Mouse (Mus musculus): ENCODE results near the gene Otop2.

Gene Otop2

DNA sequence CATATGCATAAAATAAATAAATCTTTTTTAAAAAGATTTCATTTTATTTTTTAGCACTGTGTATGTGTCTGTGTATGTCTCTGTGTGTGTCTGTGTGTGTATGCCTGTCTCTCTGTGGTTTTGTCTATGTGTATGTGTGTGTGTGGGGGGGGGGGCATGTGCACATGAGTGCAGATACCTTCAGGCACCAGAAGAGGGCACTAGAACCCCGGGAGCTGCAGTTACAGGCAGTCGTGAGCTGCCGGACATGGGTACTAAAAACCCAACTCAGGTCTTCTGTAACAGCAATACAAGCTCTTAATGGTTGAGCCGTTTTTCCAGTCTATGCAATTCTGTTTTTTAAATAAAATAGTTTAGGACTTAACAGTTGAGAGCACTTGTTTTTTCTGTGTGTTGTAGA is 6.2 kb upstream of the Otop2 start:
- no peak for DNase-seq

DNA sequence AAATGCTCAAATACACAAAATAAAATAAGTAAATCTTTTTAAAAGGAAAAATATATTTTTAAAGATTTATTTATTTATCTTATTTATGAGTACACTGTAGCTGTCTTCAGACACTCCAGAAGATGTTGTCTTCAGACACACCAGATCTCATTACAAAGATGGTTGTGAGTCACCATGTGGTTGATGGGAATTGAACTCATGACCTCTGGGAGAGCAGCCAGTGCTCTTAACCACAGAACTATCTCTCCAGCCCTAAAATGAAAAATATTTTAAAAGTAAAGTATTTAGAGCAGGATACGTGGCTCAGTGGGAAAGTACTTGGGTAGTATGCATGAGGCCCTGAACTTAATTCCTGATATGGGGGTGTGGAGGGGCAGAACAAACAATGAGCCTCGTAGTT is 5.6 kb upstream of the Otop2 start:
- DNase-seq: no peak

DNA sequence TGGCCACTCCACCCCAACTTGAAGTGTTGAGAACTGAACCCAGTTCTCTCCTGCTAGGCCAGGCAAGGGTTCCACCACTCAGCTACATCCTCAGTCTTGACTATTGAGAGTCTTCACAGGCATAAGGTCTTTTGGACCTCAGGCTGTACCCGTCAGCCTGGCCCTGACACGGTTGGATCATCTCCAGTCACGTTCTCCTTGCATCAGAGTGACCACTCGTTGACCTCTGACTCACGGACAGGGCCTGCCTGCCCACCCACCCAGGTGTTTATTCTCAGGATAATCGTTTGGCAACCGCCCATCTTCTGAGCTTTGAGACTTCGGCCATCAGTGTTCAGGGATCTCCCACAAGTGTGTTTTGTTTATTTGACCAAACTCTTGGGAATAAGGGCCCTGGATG is 3.8 kb upstream of the Otop2 start:
- DNase-seq: no peak

DNA sequence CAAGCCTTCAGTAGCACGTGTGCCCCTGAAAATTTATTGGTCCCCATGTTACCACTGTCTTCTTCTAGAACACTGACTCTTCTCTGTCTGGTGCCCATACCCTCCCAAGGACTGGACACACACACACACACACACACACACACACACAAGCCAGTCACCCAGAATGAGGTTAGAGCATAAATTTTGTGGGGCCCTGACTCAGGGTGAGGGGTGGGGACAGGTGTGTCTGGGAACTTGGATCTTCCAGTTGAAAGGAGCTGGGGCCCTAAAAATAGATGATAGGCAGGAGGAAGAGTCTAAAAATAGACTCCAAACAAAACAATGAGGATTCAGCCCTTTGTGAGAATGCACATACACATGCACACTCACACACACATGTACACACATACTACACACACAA is 1.8 kb downstream of the Otop2 start:
- no peak for DNase-seq

GRCm38 (mm10) chr11:115314249-115314648 is 7.3 kb downstream of the Otop2 start:
- DNase-seq: no peak

DNA sequence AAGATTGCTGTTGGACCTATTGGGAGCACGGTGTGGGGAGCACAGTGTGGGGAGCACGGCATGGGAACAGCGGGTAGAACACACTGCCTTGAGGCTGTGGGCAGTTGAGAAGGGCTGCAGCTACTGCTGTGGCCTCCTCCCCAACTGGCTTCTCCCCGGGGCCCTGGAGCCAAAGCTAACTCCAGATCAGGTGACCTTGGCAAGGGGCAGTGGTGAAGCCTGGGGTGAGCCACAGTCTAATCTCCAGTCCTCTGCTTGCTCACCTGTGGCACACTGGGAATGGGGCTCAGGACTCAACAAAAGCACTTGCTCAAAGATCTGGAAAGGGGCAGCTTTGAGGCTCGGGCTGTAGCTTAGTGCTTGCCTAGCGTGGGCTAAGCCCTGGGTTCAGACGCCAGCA is 10.2 kb downstream of the Otop2 start:
- no peak for DNase-seq

DNA sequence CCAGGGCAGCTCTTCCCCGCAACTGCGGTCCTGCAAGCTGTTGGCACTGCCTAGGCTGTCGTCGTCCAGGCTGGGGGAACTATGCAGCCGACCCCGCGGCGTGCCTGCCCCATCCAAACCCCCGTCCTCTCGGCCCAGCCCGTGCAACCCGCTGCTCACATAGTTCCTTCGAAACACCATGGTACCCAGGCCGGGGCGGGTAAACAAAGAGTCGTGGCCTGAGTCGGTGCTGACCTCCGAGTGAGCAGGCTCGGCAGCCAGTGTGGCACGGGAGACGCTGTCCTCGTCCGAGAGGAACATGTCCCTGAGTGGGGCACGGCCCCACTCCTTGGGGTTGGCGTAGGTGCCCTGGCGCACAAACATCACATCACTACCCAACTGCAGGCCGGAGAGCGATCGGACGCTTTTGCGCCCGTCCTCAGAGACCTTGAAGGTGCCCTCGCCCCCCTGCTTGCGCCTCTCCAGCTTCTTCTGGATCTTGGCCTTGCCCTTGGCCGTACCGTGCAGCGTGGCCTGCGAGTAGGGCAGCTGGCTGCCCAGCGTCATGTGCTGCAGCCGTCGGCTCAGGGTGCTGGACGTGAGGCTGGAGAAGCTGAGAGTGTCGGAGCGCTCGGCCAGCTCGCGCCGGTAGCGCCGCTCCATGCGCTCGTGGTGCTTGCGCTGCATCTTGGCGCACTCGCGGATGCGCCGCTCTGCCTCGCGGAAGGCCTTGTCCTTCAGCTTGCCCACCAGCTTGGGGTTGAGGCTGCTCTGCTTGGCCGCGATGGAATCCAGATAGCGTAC is 11.5 kb downstream of the Otop2 start:
- DNase-seq: no peak

GRCm38 (mm10) chr11:115319704-115320383 is 12.9 kb downstream of the Otop2 start:
- DNase-seq: no peak

DNA sequence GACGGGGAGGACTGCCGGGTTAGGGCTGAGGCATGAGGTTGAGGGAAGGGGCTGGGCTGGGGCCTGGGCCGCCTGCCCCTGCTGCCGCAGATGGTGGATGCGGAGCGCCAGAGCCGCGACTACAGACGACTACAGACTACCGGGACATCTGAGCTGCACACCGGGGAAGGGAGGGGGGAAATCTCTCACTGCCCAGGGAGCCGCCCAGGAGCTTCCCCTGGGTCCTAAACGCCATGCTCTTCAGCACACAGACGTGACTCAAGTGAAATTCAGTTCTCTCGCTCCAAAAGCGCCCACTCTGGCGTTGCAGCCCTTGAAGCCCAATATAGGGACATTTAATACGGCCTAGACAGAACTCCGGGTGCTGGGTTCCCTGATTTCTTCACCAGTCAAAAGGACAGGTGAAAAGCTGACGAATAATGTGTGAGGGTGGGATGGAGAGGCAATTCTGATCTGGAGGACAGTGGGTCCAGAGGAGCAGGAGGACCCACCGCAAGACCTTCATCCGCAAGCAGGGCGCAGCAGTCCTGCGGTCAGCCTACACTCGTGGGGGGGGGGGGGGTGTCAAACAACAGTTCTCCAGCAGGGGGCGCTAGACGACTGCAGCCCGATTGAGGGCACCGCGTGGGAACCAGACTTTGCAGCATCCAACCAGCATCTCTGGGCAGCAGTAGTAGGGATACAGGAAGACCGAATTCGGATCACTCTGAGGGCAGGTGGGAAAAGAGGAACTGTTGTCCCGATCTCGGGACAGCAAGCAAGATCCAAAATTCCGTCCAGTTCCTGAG is 15.1 kb downstream of the Otop2 start, which contains the start of gene Ush1g:
TSS of gene Ush1g (minus strand) at position 136 of the 788 bp plus-strand sequence.
- peak; percentile 65 for DNase-seq

GRCm38 (mm10) chr11:115323354-115323753 is 16.4 kb downstream of the Otop2 start:
- no peak for DNase-seq

GRCm38 (mm10) chr11:115326730-115327129 is 19.8 kb downstream of the Otop2 start:
- DNase-seq: no peak

DNA sequence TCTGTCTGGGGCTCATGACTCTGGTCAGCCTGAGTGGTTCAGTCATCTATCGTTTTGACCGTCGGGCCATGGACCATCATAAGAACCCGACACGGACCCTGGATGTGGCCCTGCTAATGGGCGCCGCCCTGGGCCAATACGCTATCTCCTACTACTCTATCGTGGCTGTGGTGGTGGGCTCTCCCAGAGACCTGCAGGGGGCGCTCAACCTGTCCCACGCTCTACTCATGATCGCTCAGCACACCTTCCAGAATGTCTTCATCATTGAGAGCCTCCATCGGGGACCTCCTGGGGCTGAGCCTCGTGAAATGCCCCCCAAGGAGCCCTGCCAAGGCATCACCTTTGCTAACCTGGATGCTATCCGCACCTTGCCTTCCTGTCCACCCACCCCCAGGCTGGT is 22.4 kb downstream of the Otop2 start:
- DNase-seq: no peak

DNA sequence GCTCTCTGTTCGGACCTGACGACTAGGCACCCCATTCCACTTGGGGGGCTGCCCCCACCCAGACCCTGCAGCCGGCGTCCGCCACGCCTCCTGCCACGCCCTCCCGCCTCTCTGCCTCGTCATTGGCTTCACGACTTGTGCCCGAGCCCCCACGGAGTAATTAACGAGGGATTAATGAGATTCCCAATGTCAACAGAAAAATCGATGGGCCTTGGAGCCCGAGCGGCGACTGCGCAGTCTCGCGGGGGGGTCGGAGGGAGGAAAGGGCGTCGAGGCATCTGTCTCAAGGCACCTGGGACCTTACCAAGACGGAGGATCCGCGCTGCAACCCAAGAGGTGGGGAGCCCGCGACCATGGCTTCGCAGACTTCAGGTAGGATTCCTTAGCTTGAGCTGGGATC is 27.6 kb downstream of the Otop2 start, which contains the start of gene Otop3:
TSS of gene Otop3 (plus strand) at position 201 of the 400 bp plus-strand sequence.
- no peak for DNase-seq

- DNase-seq: no peak
Observed at GRCm38 (mm10) chr11:115335223-115335622, 28.3 kb downstream of the Otop2 start.

DNA sequence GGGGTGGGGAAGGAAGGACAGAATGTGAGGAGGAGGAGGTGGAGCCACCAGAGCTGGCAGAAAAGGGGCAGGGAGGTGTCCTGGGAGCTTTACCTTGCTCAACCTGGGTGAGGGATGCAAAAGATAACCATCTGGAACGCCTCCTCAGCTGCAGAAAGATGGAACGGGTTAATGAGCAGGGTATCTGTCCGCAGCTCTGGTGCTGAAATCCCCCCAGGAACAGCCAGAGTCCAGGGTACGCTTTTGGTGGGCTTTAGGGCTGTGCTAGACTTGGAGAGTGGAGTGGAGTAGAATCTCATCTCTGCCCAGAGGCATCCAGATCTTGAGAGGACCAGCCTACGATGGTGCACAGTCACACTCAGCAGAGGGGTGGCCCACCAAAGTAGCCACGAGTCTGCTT is 29.2 kb downstream of the Otop2 start:
- DNase-seq: no peak

GRCm38 (mm10) chr11:115337350-115337749 is 30.4 kb downstream of the Otop2 start:
- no peak for DNase-seq

- no peak for DNase-seq
Observed at GRCm38 (mm10) chr11:115337826-115338225, 30.9 kb downstream of the Otop2 start.

DNA sequence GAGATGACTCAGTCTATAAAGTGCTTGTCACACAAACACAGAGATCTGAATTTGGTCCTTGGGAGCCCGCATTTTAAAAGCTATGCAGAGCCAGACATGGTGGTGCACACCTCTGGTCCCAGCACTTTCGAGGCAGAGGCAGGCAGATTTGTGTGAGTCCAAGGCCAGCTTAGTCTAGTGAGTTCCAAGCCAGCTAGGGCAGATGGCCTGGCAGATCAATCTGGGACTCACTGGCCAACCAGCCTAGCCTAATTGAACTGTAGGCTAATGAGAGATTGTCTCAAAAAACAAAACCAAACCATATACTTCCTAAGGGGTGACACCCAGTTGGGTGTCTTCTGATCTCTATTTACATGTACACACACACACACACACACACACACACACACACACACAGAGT is 34.3 kb downstream of the Otop2 start:
- DNase-seq: no peak

DNA sequence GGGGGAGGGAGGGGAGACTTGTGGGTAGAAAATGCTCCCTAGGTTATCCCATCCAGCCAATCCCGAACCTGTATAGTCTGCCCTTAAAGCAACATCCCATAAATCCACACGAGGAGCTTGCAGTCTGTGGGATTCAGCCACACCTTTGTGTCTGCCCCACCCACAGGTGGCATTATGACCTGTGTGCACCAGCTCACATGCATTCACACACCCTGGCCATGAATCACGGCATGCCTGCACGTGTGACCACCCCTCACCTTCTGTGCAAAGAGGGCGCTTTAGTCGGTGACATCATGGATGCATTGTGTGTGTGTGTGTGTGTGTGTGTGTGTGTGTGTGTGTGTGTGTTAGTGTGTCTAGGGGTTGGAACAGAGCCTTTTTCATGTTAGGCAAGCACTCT is 34.9 kb downstream of the Otop2 start:
- DNase-seq: no peak

DNA sequence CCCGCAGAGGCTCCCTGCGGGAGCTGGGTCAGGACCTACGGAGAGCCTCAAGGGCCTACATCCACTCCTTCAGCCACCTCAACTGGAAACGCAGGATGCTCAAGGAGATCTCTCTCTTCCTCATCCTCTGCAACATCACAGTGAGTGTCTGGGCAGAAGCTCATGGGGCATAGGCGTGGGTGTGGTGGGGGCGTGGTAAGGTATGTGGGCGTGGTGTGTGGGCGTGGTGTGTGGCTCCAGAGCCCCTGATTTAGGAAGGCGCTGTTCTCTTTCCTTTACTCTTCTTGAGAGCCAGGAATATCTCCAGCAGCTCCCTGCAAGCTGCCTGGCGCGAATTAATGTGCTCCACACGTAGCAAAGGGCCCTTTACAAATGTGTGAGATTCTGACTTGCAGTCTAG is 38.0 kb downstream of the Otop2 start:
- DNase-seq: no peak

DNA sequence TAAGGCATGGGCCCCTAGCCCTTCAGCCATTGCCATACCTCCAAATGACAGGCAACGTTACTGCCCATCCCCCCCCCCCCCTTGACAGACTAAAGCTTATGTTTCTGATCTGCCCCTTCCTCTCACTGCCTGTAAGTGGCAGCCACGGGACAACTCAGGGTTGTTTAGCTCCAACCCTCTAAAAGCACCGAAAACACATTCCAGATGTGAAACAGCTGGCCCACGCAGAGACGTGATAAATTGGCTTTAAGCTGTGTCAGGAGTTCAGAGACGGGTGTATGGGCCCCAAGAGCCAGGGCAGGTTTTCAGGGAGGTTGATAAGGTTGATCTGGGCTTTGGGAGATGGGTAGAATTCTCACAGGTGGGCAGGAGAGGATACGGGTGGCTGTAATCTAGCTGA is 38.6 kb downstream of the Otop2 start:
- no peak for DNase-seq

- DNase-seq: no peak
Observed at GRCm38 (mm10) chr11:115348681-115349248, 41.8 kb downstream of the Otop2 start.

GRCm38 (mm10) chr11:115349976-115350375 is 43.0 kb downstream of the Otop2 start:
- no peak for DNase-seq

All from right cerebral cortex, postnatal 4 days (tissue).